Mouse (Mus musculus): ENCODE data around the gene Synrg.

Synrg gene

DNA sequence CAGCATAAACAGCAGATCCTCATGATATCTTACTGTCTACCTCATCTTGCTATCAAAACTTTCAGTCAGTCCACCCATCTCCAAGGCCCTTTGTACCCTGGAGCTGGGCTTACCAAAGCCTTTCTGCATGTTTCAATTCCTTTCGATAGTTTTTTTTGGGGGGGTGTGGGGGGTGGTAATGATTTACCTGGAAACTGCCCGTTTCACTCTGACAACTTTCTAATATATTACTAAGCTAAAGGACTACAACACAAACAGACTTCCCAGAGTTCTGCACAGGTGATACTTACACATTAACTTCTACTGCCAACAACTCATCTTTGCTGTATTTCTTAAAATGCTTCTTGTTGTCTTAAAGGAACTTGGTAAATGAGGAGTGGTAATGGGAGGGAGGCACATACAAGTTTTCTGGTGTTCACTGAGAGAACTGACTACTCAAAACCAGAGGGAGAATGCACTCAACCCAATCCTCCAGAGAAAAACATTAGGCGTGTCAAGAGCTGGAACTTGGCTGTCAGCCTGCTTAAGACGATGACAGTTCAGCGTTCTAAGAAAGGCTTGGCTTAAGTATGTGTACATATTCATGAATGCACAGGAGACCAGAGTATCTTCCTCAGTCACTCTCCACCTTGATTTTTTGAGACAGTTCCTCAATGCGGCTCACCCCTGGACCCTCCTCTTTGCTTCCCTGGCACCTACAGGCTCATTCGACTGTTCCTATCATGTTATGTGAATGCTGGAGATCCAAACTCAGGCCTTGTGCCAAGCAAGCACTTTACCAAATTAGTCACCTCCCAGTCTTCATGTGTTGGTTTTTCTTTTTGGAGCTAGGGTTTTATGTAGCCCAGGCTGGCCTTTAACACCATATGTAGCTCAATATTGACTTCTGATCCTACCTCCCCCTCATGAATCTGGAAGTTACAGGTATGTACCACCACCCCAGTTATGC lies 109.9 kb downstream of the Synrg start:
- peak; percentile 62 for DNase-seq (ENCODE audit: low read depth, low spot score)

DNA sequence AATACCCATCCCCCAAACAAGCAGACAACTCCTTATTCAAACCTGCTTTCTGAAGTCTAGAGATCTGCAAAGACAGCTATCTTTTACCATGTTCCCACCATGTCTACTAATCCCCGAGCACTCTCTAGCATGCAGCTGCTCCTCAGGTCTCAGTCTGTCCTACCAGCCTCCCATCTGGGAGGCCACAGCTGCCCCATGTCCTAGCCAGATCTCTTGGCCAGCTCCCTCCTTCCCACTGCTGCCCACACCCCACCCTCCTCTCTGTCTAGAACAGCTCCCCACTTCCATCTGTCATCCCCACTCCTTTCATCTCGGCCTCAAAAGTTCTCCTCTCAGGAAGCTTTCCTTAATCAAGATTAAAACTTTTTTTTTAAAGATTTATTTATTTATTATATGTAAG lies 112.8 kb downstream of the Synrg start:
- no peak for DNase-seq (ENCODE audit: low read depth, low spot score)

- DNase-seq (ENCODE audit: low read depth, low spot score), result peak; percentile 81
These were observed 114.4 kb downstream of the Synrg start for GRCm38 (mm10) chr11:84078601-84079000.

DNA sequence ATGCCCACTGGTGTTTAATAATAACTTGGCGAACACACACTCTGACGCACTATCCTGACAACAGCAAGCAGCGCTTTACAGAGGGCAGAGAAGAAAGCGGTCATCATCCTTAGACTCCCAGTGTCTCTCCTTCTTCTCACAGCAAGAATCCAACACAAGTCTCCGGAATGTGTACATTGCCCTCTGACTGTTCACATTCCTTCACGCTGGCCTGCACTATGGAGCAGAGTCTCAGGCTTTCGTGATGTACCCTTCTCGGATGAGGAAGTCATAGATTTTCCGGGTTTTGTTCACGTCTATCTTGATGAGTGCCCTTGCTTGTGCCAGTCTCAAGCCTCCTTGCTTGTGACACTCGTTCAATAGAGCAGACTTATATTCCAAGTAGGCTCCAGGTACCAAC lies 115.1 kb downstream of the Synrg start:
- DNase-seq (ENCODE audit: low read depth, low spot score), result no peak

- DNase-seq (ENCODE audit: low read depth, low spot score), result no peak
These were observed 115.7 kb downstream of the Synrg start for GRCm38 (mm10) chr11:84079887-84080286.

- DNase-seq (ENCODE audit: low read depth, low spot score), result no peak
These were observed 116.1 kb downstream of the Synrg start for GRCm38 (mm10) chr11:84080327-84080726.

DNA sequence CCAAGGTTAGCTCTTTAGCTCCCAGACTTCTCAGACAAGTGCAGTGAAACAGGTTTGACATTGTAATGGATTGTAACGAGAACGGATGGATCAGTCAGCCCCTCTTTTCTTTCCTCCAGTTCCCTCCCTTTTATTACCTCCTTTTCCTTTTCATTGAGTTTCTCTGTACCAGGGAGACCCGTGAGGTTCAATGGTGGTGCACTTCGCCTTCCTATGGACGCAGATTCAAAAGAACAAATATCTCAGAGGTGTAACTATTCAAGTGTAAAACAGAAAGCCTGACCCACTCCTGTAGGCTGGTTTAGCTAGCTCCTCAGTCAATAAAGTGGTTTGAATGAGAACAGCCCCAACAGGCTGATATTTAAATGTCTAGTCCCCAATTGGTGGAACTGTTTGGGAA lies 117.7 kb downstream of the Synrg start:
- DNase-seq (ENCODE audit: low read depth, low spot score), result no peak

DNA sequence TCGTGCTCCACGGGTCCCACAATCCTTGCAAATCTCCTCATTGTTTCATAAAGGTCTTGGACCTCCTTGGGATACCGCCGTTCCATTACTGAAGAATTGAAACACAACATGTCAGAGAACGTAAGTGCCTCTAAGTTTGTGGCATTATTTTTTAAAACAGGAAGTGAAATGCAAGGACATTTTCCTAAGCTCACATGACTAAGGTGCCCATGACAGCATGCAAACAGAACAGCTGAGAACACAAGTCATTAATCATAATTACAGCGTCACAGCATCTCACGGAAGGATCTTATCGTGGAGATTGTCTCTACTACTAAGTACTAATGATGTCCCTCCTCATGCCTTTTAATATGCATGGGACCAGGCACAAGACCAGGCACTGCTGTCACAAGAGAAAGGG lies 126.3 kb downstream of the Synrg start:
- no peak for DNase-seq (ENCODE audit: low read depth, low spot score)
